Mouse (Mus musculus) frontal cortex, adult (tissue): ENCODE measurements at regions not wholly inside any gene's neighbourhood (a gene's known extent, or its start where the extent isn't known, plus 50 kb on each side); places are given as distances from the start of the nearest gene placed in this dataset.

Experiments
- ATAC-seq: cut with Nextera tagmentation; 2 replicates; pipeline ENCODE4 v1.9.2; 2017; ENCODE audit warnings: mild to moderate bottlenecking, moderate library complexity, mixed read lengths; ENCODE audit not compliant: low TSS enrichment

- no peak for ATAC-seq
Measured at GRCm38 (mm10) chr6:9820311-9821243, 872.3 kb downstream of the Nxph1 start.

DNA sequence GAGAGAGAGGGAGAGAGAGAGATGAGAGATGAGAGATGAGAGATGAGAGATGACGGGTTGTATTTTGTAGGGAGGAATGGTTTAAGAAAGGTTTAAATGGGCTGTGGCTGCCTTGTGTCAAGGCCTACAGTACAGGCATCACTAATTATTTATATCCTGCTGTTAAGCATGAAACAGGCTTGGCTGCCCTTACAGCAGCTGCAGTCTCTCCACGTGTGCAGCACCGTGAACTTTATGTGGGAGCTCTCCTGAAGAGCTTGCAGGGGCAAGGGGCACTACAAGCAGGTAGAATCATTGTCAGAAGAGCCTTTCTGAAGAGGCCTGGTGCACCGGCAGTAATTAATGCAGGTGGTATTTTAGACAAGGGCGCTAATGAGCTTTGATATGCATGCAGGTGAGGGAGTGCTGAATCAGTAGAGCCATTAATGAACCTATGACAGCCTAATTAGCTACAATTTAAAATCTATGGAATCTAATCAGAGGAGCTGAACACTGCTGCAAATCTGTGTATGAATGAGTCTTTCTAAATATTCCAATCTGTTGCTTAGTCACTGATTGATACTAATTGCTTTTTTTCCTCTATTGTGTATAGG lies 886.7 kb downstream of the Nxph1 start:
- ATAC-seq, result no peak

DNA sequence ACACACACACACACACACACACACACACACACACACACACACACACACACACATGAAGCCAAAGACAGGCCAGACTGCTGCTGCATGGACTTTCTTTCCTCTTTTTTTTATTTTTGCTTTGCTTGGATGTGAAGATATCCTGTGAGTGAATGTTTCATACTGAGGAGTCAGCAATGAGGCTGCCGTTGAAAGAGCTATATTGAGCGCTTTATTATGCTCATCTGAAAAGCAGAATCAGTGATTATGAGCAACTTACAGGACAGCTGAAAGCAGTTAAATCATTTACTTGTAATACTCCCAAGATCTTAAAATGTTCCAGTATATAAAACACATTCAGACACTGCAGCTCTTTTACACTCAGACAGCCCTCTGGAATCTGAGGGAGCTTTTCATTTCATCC lies 894.2 kb downstream of the Nxph1 start:
- peak; percentile 80 for ATAC-seq

- peak; percentile 100 for ATAC-seq
Measured at GRCm38 (mm10) chr6:9889853-9890252, 941.6 kb downstream of the Nxph1 start.
